Mouse (Mus musculus): ENCODE measurements around the gene Gcdh.

DNA sequence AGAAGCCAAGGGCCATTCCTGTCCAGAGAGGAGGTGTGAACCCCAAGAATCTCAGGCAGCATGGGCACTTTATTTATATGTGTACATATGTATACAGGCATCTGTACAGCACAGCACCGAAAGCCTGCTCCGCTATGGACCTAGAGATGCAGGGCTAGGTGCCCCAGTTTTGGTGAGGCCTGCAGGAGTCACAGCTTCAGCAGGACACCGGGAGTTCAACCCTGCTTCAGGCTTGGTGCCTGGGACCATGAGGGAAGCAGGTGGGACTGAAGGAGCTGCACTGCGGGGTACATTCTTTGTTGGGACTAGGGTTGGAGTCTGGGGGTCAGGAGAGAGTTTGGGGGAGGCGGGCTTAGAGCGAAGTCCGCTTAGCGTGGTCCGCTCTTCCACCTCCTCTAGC, 18.1 kb upstream of the Gcdh start:
- no peak for TF ChIP-seq CTCF (IDR thresholded peaks at IDR 0.05; ENCODE audit: low read depth, low read length)
- TF ChIP-seq POLR2AphosphoS5 (IDR thresholded peaks at IDR 0.05; ENCODE audit: insufficient replicate concordance, low read depth, low read length) = no peak
- TF ChIP-seq TAL1 (conservative IDR thresholded peaks at IDR 0.05; ENCODE audit: low read depth, low read length) = no peak
- no peak for TF ChIP-seq GATA1 (IDR thresholded peaks at IDR 0.05; ENCODE audit: borderline replicate concordance, low read length)
